Mouse (Mus musculus) erythroblast, embryonic 14.5 days (primary cell): Measurements from ENCODE around the gene Ccr9. TPM values are rescaled to one million over a fixed set of nuclear protein-coding genes. Genes with fewer than 3 reads are reported as not detected.

Experiments
- H3K27me3 ChIP-seq: 2 replicates; pipeline ENCODE4 v1.6.1; 2012; ENCODE audit warnings: inconsistent platforms; ENCODE audit not compliant: control insufficient read depth
- H3K36me3 ChIP-seq: 2 replicates; pipeline ENCODE4 v1.6.1; 2012; ENCODE audit warnings: mild to moderate bottlenecking, inconsistent platforms; ENCODE audit not compliant: control insufficient read depth
- H3K4me1 ChIP-seq: 2 replicates; pipeline ENCODE4 v1.6.1; 2012; ENCODE audit warnings: inconsistent platforms; ENCODE audit not compliant: control insufficient read depth
- H3K4me3 ChIP-seq: replicated peaks from 2 replicates; pipeline ENCODE3; 2012; ENCODE audit warnings: moderate library complexity, mild to moderate bottlenecking, inconsistent platforms
- H3K9me3 ChIP-seq: 2 replicates; pipeline ENCODE4 v1.6.1; 2012; ENCODE audit warnings: low read length, inconsistent platforms, mixed read lengths; ENCODE audit not compliant: control insufficient read depth
- GATA1 ChIP-seq: IDR thresholded peaks from 2 replicates; pipeline ENCODE4 v1.6.1; 2012; ENCODE audit warnings: low read length, inconsistent platforms, mixed read lengths
- TAL1 ChIP-seq: IDR thresholded peaks from 3 replicates; pipeline ENCODE4 v1.6.1; 2012; ENCODE audit warnings: low read length, inconsistent platforms, mixed read lengths
- polyA plus RNA-seq: library from polyadenylated mRNA; stranded (reverse); fragments of >175 nt; gene quantifications from 2 replicates; pipeline ENCODE4 v1.2.3, GENCODE M21; 2012

Gene Ccr9
- polyA plus RNA-seq, 1 experiment: not detected

DNA sequence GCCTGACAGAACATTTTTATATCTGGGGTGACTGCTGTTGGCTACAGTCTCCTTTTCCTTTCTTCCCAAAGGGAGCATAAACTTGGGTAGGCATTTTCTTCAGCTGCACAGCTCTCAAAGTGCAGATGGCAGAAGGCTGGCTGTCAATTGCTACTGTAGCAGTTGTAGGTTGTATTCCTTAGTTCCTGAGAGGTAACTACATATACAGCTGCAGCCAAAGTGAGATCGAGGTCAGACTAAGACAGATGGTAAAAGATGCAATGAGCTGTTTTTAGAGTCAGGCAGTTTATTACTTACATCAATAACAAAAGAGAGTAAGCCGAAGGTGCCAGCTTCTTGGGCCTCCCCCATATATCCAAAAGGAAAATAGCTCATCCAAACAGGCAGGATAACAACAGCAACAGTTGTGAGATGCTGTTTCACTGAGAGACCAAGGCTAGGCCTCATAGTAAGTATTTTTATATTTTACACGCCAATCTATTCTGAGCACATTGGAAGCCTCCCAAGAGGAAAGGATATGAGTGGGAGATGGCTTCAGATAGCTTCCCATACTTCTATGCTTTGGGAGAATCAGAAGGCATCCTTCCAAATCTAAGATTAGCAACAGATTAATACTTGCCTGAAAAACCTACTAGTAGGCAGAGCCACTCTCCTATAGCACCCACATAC, 17.5 kb downstream of the Ccr9 start:
- no peaks in the 10 kb centered on the region for H3K27me3 ChIP-seq
- no peak for TF ChIP-seq TAL1
- TF ChIP-seq GATA1: no peak
- H3K9me3 ChIP-seq: no peaks in the 10 kb centered on the region
- peaks cover 44% of the 10 kb centered on the region for H3K36me3 ChIP-seq
- H3K4me3 ChIP-seq: no peak overlapping the region
- H3K4me1 ChIP-seq: peaks cover 10% of the 10 kb centered on the region

DNA sequence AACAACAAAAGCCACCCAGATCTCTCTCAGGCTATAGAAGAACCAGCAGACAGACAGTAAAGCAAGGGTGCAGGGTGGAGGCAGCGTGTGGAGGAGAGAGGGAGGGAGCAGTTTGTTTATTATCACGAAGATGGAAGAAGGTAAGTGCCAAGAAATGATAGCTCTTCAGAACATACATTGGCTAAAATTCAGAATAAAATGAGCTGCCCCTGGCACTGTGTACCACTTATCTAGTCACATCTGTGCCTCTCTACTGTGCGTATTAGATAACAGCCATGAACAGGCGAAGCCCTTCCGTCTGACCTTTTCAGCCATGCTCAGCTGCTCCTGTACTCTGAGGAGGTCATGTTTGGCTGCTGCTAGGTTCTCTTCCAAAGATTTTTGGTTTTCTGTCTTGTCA, 23.6 kb downstream of the Ccr9 start:
- TF ChIP-seq TAL1 (peak; percentile 78), GATA1 (peak; percentile 88)
- Histone ChIP-seq H3K9me3 (no peaks in the 10 kb centered on the region), H3K27me3 (no peaks in the 10 kb centered on the region), H3K4me1 (peaks cover 35% of the 10 kb centered on the region), H3K4me3 (peak overlapping the region; percentile 32), H3K36me3 (peaks cover 65% of the 10 kb centered on the region)

DNA sequence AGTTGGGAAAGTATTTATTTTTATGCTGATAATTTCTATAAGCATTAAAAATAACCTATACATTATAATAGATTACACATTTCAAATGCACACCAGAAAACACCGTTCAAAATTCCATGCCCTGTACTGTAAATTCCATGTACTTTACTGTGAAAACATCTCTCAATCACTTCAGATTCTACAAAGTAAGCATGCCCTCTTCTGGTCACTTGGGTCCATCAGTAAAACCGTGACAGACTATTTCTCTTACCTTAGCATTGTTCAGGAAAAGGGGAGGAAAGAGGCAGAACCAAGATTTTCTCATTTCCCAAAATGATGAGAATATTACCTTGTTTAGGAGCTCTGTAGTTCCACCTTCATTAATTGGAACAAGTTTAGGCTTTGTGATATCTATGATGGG, 31.0 kb downstream of the Ccr9 start:
- peaks cover 72% of the 10 kb centered on the region for H3K36me3 ChIP-seq
- no peaks in the 10 kb centered on the region for H3K9me3 ChIP-seq
- no peak overlapping the region for H3K4me3 ChIP-seq
- no peaks in the 10 kb centered on the region for H3K27me3 ChIP-seq
- TF ChIP-seq GATA1 (no peak), TAL1 (no peak)
- no peaks in the 10 kb centered on the region; the same call in 1 of the 2 replicates for H3K4me1 ChIP-seq

DNA sequence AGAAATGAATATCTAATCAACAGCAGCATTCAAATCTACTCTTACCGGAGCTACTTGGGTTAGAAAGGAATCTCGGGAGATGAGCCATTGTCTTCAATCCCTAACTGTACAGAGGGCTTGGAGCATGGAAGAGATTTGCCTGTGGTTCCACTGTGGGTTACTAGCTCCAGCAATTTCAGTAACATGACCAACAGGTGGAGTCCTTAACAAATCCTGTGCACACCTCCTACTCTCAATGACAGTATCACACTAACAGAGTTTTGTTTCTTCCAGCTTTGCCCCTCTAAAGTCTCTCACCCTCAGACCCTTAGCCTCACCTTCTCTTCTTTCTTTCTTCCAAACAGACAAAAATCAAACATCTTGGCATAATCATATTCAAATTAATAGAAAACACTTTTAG, 34.9 kb downstream of the Ccr9 start:
- Histone ChIP-seq H3K27me3 (no peaks in the 10 kb centered on the region), H3K4me3 (no peak overlapping the region), H3K36me3 (peaks cover 50% of the 10 kb centered on the region), H3K9me3 (no peaks in the 10 kb centered on the region), H3K4me1 (peaks cover 28% of the 10 kb centered on the region)
- TF ChIP-seq TAL1: no peak
- TF ChIP-seq GATA1: no peak

DNA sequence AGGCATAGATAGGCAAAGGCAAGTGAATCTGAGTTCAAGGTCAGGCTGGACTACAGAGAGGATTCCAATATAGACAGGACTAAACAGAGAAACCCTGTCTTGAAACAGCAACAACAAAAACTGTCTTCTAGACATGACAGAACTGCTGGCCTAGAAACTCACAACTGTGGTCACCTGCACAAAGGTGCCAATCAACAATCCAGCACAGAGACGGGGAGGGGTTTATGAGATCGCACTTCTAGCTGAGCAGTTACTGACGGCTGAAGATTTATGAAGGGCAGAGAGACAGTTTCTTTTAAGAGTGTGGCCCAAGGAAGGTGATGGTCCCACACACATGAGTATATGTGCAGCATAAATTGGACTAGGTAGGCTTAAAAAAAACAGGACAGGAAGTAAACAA, 38.1 kb downstream of the Ccr9 start:
- TF ChIP-seq TAL1 (no peak), GATA1 (no peak)
- peaks cover 20% of the 10 kb centered on the region for H3K36me3 ChIP-seq
- H3K4me3 ChIP-seq: peak overlapping the region; percentile 86
- peaks cover 28% of the 10 kb centered on the region for H3K4me1 ChIP-seq
- no peaks in the 10 kb centered on the region for H3K9me3 ChIP-seq
- peaks cover 14% of the 10 kb centered on the region for H3K27me3 ChIP-seq

DNA sequence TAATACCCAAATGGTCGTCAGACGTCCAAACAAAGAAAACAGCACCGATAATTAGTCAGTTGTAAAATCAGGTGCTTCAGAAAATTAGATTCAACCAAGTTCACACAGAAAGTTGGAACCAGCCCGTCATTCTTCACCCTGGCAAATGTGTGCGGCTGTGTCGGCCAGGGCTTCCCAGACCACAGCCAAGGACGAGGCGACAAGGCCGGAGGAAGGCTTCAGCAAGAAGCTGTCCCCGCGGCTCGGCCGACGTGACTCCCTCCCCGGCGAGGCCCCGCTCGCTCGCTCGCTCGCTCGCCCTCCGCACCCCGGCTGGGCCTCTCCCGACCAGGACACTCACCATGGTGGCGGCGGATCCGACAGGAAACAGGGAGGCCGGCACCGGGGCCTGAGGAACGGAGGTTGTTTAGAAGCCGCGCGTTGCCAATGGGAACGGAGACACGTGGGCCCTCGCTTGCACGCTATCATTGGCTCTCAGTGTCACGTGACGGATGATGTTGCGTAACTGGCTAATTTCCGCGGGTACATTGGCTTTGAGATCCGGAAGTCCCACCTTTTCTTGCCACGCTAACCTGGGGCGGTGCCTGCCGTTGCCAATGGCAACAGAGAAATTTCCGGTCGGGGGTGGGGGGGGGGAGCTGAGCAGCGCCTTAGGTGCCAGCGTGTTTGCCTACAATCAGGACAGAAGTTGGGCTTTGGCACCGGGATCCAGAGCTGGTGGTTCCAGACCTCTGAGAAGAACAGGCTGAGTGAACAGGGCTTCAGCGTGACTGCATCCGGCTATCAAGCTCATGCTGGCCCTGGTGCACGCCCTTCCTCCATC, 39.2 kb downstream of the Ccr9 start, which contains the start of gene Lztfl1:
Lztfl1 (minus strand) TSS at position 512 of the 823 bp plus-strand sequence.
- TF ChIP-seq TAL1 (no peak), GATA1 (no peak)
- Histone ChIP-seq H3K4me3 (peak within 1 kb of the TSS; percentile 86), H3K4me1 (peaks cover 28% of the 10 kb centered on the region), H3K27me3 (peaks cover 19% of the 10 kb centered on the region), H3K9me3 (no peaks in the 10 kb centered on the region), H3K36me3 (peaks cover 9% of the 10 kb centered on the region)

DNA sequence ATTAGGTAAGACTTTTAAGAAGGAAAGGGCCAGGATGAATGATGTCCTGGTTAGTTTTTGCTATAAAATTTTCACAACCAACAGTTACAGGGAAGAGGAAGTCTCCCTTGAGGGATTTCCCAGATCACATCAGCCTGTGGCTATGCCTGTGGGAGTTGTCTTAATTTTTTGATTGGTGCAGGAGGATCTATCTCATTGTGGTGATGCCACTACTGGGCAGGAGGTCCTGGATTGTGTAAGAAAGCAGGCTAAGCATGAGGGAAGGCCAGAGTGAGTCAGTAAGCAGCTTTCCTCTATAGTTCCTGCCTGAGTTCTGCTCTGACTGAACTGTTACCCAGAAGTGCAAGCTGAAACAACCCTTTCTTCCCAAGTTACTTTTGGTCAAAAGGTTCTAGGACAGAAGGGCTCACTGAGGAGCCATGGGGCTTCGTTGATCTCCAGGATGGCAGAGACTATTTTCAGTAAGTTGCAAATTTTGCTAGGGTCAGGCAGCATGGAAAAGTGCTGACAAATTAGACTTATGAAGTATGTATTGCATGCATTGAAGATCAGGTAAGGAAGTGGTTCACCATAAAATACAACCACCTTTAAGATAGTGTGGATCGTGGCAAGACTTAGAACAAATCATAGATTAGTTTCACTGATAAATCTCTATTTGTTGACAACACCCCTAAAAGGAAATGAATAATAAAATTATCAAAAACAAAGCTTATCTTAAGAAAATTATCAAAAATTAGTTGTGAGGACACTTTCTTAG, 44.7 kb downstream of the Ccr9 start:
- Histone ChIP-seq H3K36me3 (no peaks in the 10 kb centered on the region), H3K27me3 (peaks cover 29% of the 10 kb centered on the region), H3K4me1 (peaks cover 2% of the 10 kb centered on the region), H3K9me3 (no peaks in the 10 kb centered on the region), H3K4me3 (no peak overlapping the region)
- TF ChIP-seq TAL1: no peak
- no peak for TF ChIP-seq GATA1

DNA sequence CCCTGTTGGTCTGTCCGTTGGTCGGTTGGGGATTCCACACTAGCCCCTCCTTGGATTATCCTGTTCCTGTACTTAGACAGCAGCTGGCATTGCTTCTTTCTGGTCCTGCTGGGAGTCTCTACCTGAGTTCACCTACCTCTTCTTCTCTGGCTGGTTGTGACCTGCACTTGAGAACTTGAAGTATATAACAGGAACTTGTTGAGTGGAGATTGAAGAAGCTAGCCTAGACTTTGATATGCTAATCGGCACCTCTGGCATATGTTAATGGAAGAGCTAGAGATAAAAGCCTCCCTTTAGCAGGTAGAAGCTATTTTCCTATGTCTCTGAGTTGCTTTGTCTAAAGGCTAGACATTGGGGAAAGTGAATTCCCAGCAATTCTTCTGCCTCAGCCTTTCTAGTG, 53.0 kb downstream of the Ccr9 start:
- TF ChIP-seq GATA1: no peak
- TF ChIP-seq TAL1: no peak
- no peaks in the 10 kb centered on the region for H3K9me3 ChIP-seq

DNA sequence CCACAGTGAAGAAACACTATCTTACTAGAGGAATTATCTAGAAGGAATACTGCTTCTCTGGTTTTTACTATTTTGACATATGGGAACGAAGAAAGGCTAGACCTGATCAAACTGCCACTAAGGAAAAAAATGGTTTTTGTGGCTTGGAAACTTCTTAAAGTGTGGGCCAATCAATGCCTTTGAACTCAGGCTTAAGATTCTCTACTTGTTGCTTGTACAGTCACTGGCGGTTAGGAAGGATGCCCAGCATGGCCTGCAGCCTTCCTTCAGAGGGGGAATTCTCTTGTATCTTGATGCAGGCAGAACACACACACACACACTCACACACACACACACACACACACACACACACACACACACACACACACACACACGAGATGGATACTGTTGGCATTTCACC, 55.9 kb downstream of the Ccr9 start:
- TF ChIP-seq GATA1 (no peak), TAL1 (no peak)
- Histone ChIP-seq H3K4me1 (no peaks in the 10 kb centered on the region), H3K9me3 (no peaks in the 10 kb centered on the region), H3K36me3 (no peaks in the 10 kb centered on the region), H3K27me3 (no peaks in the 10 kb centered on the region), H3K4me3 (no peak overlapping the region)

More for the DNA sequence above, 53.0 kb downstream of the Ccr9 start:
- Histone ChIP-seq H3K4me1 (no peaks in the 10 kb centered on the region), H3K36me3 (no peaks in the 10 kb centered on the region), H3K4me3 (no peak overlapping the region), H3K27me3 (no peaks in the 10 kb centered on the region; the same call in 1 of the 2 replicates)
